ENCODE assay signal across 8 mouse cellular contexts in genomic region chr10:7212537-7212936, GRCm38 (mm10). TPM values are rescaled to one million over a fixed set of nuclear protein-coding genes. Genes with fewer than 3 reads are reported as not detected.
A peak's percentile ranks its signal among the peaks of the same experiment; 100 is the strongest.
DNase-seq lines count a peak whose midpoint lies in the region; ATAC-seq and TF ChIP-seq lines count a peak whose summit lies in the region.

No protein-coding gene starts in this region.

- H3K9me3 ChIP-seq in heart, embryonic 16.5 days (replicated peaks; ENCODE audit: control insufficient read depth, low read length), result no peaks in the 10 kb centered on the region
- no peaks in the 10 kb centered on the region for H3K9me3 ChIP-seq in liver, embryonic 11.5 days (ENCODE audit: control insufficient read depth, low read length)
- no peaks in the 10 kb centered on the region for H3K9me3 ChIP-seq in neural tube, embryonic 12.5 days

- TF ChIP-seq POLR2A in testis, adult 2 months (IDR thresholded peaks at IDR 0.05; ENCODE audit: control insufficient read depth, low read depth, low read length), result no peak

- 5% methylated on average over 10 of the region's 10 CpGs for WGBS in heart, embryonic 16.5 days
- 29% methylated on average over 10 of the region's 10 CpGs for WGBS in liver, embryonic 11.5 days
- 23% methylated on average over 10 of the region's 10 CpGs for WGBS in neural tube, embryonic 12.5 days

- H3K4me1 ChIP-seq in testis, adult 2 months (ENCODE audit: control insufficient read depth, insufficient read depth, low read length), result peaks cover 6% of the 10 kb centered on the region
- peaks cover 30% of the 10 kb centered on the region for H3K4me1 ChIP-seq in heart, embryonic 16.5 days (ENCODE audit: control insufficient read depth, insufficient read depth, low read length)
- peaks cover 31% of the 10 kb centered on the region for H3K4me1 ChIP-seq in liver, embryonic 11.5 days (replicated peaks; ENCODE audit: control insufficient read depth, insufficient read depth, low read length)
- peaks cover 8% of the 10 kb centered on the region for H3K4me1 ChIP-seq in neural tube, embryonic 12.5 days

- H3K27me3 ChIP-seq in testis, adult 2 months (ENCODE audit: control insufficient read depth, insufficient read depth, low read length), result no peaks in the 10 kb centered on the region
- H3K27me3 ChIP-seq in heart, embryonic 16.5 days (ENCODE audit: control insufficient read depth, insufficient read depth, low read length), result no peaks in the 10 kb centered on the region
- no peaks in the 10 kb centered on the region for H3K27me3 ChIP-seq in liver, embryonic 11.5 days (replicated peaks; ENCODE audit: control insufficient read depth, insufficient read depth, low read length)
- no peaks in the 10 kb centered on the region for H3K27me3 ChIP-seq in neural tube, embryonic 12.5 days (replicated peaks)

- TF ChIP-seq CTCF in testis, adult 2 months (IDR thresholded peaks at IDR 0.05; ENCODE audit: control insufficient read depth, insufficient read depth, insufficient replicate concordance, low read depth, low read length), result no peak

- peak overlapping the region; percentile 69 for H3K27ac ChIP-seq in testis, adult 2 months (ENCODE audit: control insufficient read depth, insufficient read depth, low read depth, low read length)
- peak overlapping the region; percentile 90 for H3K27ac ChIP-seq in heart, embryonic 16.5 days (ENCODE audit: low read length)
- H3K27ac ChIP-seq in liver, embryonic 11.5 days (ENCODE audit: low read depth, low read length), result peak overlapping the region; percentile 67; the same call in 1 of the 2 replicates
- H3K27ac ChIP-seq in neural tube, embryonic 12.5 days, result no peak overlapping the region

- ATAC-seq in heart, embryonic 16.5 days (replicated peaks; ENCODE audit: extremely low read depth, insufficient read depth, low FRiP score), result no peak; the same call in 1 of the 2 replicates
- ATAC-seq in liver, embryonic 11.5 days (replicated peaks; ENCODE audit: low FRiP score), result no peak
- ATAC-seq in neural tube, embryonic 12.5 days (ENCODE audit: low FRiP score, low read depth), result peak; percentile 21; the same call in 1 of the 2 replicates

- no peaks in the 10 kb centered on the region for H3K36me3 ChIP-seq in testis, adult 2 months (ENCODE audit: control insufficient read depth, insufficient read depth, low read length)
- H3K36me3 ChIP-seq in heart, embryonic 16.5 days (ENCODE audit: control insufficient read depth, insufficient read depth), result no peaks in the 10 kb centered on the region
- no peaks in the 10 kb centered on the region for H3K36me3 ChIP-seq in liver, embryonic 11.5 days (ENCODE audit: control insufficient read depth, insufficient read depth, low read length)
- H3K36me3 ChIP-seq in neural tube, embryonic 12.5 days, result no peaks in the 10 kb centered on the region

- H3K4me2 ChIP-seq in heart, embryonic 16.5 days (ENCODE audit: low read depth, low read length), result peak overlapping the region; percentile 81
- H3K4me2 ChIP-seq in liver, embryonic 11.5 days, result peak overlapping the region; percentile 89
- peak overlapping the region; percentile 93 for H3K4me2 ChIP-seq in neural tube, embryonic 12.5 days (replicated peaks)

- DNase-seq in adrenal gland, postnatal 25 days, result peak; percentile 52
- DNase-seq in adrenal gland, adult 8-10 months, result no peak
- no peak for DNase-seq in testis, postnatal 14 days (ENCODE audit: low spot score)
- no peak for DNase-seq in liver, embryonic 11.5 days (ENCODE audit: low spot score)
- no peak for DNase-seq in left cerebral cortex, adult 9 months (ENCODE audit: low spot score in 2 of 2)

- H3K4me3 ChIP-seq in testis, adult 2 months (ENCODE audit: control insufficient read depth, low read depth, low read length), result peak overlapping the region; percentile 60
- H3K4me3 ChIP-seq in heart, embryonic 16.5 days (ENCODE audit: low read length), result peak overlapping the region; percentile 78
- H3K4me3 ChIP-seq in liver, embryonic 11.5 days (ENCODE audit: low read depth, low read length), result peak overlapping the region; percentile 76
- H3K4me3 ChIP-seq in neural tube, embryonic 12.5 days, result peak overlapping the region; percentile 73

- peak overlapping the region; percentile 76 for H3K9ac ChIP-seq in heart, embryonic 16.5 days (ENCODE audit: low read length)
- peak overlapping the region; percentile 42; the same call in 1 of the 2 replicates for H3K9ac ChIP-seq in liver, embryonic 11.5 days (ENCODE audit: low read depth, low read length)
- H3K9ac ChIP-seq in neural tube, embryonic 12.5 days, result peak overlapping the region; percentile 77; the same call in 1 of the 2 replicates

RNA-seq across cellular contexts. Expression of gene Cnksr3, which starts 0.5 kb away (rescaled TPM):
- total RNA-seq in adrenal gland, postnatal 25 days (2021), result 13.9 and 15.3 TPM in 2 replicates
- 10 to 100 TPM; 15.9 to 17.5 (median 15.9) TPM for total RNA-seq in adrenal gland, adult 8-10 months (2022)
- 5.3 and 5.6 TPM in 2 replicates for polyA plus RNA-seq in testis, adult 2 months (2012; rRNA removed)
- polyA plus RNA-seq in heart, embryonic 16.5 days (2015; fragmentation: Nextera tagmentation; extraction: Ambion mirVana), result 8.4 and 9.3 TPM in 2 replicates
- polyA plus RNA-seq in liver, embryonic 11.5 days (2014; fragmentation: Nextera tagmentation; extraction: Ambion mirVana), result 8.4 and 8.7 TPM in 2 replicates
- polyA plus RNA-seq in neural tube, embryonic 12.5 days (2016; fragmentation: Nextera tagmentation; extraction: Ambion mirVana), result 6.7 and 7.3 TPM in 2 replicates
